Mouse (Mus musculus) heart, postnatal 0 days (tissue): ENCODE results near the gene Exoc4.

Experiments used
- CTCF ChIP-seq: IDR thresholded peaks from 2 replicates; pipeline ENCODE4 v1.5.1; 2016; ENCODE audit warnings: antibody characterized with exemption, control low read depth, low read depth
- EP300 ChIP-seq: IDR thresholded peaks from 2 replicates; pipeline ENCODE4 v1.6.1; 2016; ENCODE audit warnings: antibody characterized with exemption, low read depth

GRCm38 (mm10) chr6:33267571-33267970 is 18.7 kb downstream of the Exoc4 start:
- TF ChIP-seq EP300: no peak
- no peak for TF ChIP-seq CTCF
